Mouse (Mus musculus) embryonic fibroblast, embryonic 13.5 days (primary cell): ENCODE measurements around the gene Zfp991.
"Not testable (repeated sequence)": the region's sequence is repeated elsewhere in the genome, so short reads cannot be mapped to it uniquely, and the experiment has no call there.

Experiments
- CTCF ChIP-seq: IDR thresholded peaks from 2 replicates; pipeline ENCODE4 v1.5.1; 2011; ENCODE audit warnings: mild to moderate bottlenecking, control low read depth, low read length, moderate library complexity, borderline replicate concordance; ENCODE audit not compliant: insufficient read depth
- POLR2A ChIP-seq: IDR thresholded peaks from 2 replicates; pipeline ENCODE4 v1.6.1; 2011; ENCODE audit warnings: low read depth, mild to moderate bottlenecking, control low read depth, low read length, moderate library complexity

GRCm38 (mm10) chr4:147141757-147142156 lies 9.9 kb downstream of the Zfp991 start:
- TF ChIP-seq POLR2A, CTCF: not testable (repeated sequence)
